Mouse (Mus musculus) kidney, embryonic 16.5 days (tissue): ENCODE data around the gene F11r. TPM values are rescaled to one million over a fixed set of nuclear protein-coding genes. Genes with fewer than 3 reads are reported as not detected.

Source experiments
- ATAC-seq: fragments of 200-750 bp; cut with Nextera tagmentation; 2 replicates; pipeline ENCODE4 v1.8.0; 2017; ENCODE audit warnings: moderate TSS enrichment; ENCODE audit not compliant: low FRiP score, low TSS enrichment
- H3K27ac ChIP-seq: fragments of 300-500 bp; sonication (generic); 2 replicates; pipeline ENCODE4 v1.5.1; 2014; ENCODE audit warnings: low read length
- H3K27me3 ChIP-seq: fragments of 300-500 bp; sonication (generic); 2 replicates; pipeline ENCODE4 v1.6.1; 2014; ENCODE audit warnings: low read length, control low read depth, mixed read lengths; ENCODE audit not compliant: insufficient read depth
- H3K36me3 ChIP-seq: fragments of 300-500 bp; sonication (generic); 2 replicates; pipeline ENCODE4 v1.6.1; 2014; ENCODE audit warnings: low read length, control low read depth, mixed read lengths; ENCODE audit not compliant: insufficient read depth
- H3K4me1 ChIP-seq: fragments of 300-500 bp; sonication (generic); 2 replicates; pipeline ENCODE4 v1.6.1; 2014; ENCODE audit warnings: low read length, control low read depth, mixed read lengths; ENCODE audit not compliant: insufficient read depth
- H3K4me2 ChIP-seq: fragments of 300-500 bp; sonication (generic); replicated peaks from 2 replicates; pipeline ENCODE4 v1.6.1; 2014; ENCODE audit warnings: low read depth, low read length
- H3K4me3 ChIP-seq: fragments of 300-500 bp; sonication (generic); 2 replicates; pipeline ENCODE4 v1.5.1; 2014; ENCODE audit warnings: mild to moderate bottlenecking, low read length
- H3K9ac ChIP-seq: fragments of 300-500 bp; sonication (generic); replicated peaks from 2 replicates; pipeline ENCODE4 v1.6.1; 2014; ENCODE audit warnings: low read length
- H3K9me3 ChIP-seq: fragments of 300-500 bp; sonication (generic); 2 replicates; pipeline ENCODE4 v1.6.1; 2016; ENCODE audit warnings: low read length, control low read depth
- WGBS: fragments of 180-500 bp; shearing (Covaris S2); extraction: QIAGEN DNeasy Blood & Tissue Kit; methylation state at CpG from one replicate; pipeline ENCODE4 v1.1.7; 2014; 5-methylcytosine and 5-hydroxymethylcytosine counted together
- polyA plus RNA-seq: library from polyadenylated mRNA; unstranded; fragments of >200 nt; fragmentation: Nextera tagmentation; extraction: Ambion mirVana; gene quantifications from 2 replicates; pipeline ENCODE4 v1.2.1, GENCODE M21; 2015

Gene F11r
- polyA plus RNA-seq, 1 experiment from 2014 or later, result 156 TPM

DNA sequence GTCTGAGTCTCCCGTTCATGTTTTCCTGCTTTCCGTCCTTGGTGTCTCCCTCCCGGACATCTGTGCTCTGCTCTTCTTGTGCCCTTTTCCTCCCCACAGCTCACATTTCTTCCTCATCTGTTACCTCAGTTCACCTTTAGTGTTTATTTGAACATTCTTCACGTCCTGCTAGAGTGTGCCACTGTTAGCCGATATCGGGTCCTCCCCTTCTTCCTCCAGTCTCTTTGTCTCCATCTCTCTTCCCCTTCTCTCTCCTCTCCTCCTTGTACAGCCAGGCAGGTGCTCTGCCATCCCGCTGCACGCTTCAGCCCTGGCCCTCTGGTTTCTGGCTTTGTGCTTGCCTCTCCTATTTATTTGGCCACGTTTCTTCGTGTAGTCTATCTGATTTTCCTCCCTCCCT, 10.4 kb downstream of the F11r start:
- H3K4me3 ChIP-seq, result no peak overlapping the region

DNA sequence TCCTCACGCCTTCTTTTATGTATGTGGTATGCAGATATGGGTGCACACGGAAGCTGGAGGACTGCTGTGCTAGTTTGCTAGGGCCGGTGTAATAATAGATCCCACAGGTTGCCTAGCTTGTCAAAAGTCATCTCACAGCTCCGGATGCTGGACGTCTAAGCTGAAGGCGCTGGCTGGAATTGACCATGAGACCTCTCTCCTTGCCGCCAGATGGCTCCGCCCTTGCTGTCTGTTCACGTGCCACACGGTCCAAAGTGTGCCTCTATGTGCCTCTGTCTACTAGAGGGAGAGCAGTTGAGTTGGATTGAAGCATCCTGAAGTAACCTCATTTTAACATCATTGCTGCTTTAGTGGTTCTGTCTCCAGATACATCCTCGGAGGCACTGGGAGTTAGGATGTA, 12.7 kb downstream of the F11r start:
- Histone ChIP-seq H3K27me3 (no peaks in the 10 kb centered on the region), H3K27ac (no peak overlapping the region), H3K4me2 (no peak overlapping the region), H3K4me3 (no peak overlapping the region), H3K9me3 (no peaks in the 10 kb centered on the region; the same call in 1 of the 2 replicates), H3K4me1 (peaks cover 19% of the 10 kb centered on the region), H3K9ac (no peak overlapping the region), H3K36me3 (0 out of 2 replicates have a peak, but pooled peaks cover 8% of the 10 kb centered on the region)
- no peak for ATAC-seq
- 84% methylated on average over 11 of the region's 11 CpGs for WGBS

More for the DNA sequence above, 10.4 kb downstream of the F11r start:
- peak overlapping the region; percentile 64 for H3K27ac ChIP-seq
- H3K27me3 ChIP-seq, result no peaks in the 10 kb centered on the region
- peaks cover 16% of the 10 kb centered on the region; the same call in 1 of the 2 replicates for H3K36me3 ChIP-seq
- peak overlapping the region; percentile 39 for H3K4me2 ChIP-seq
- H3K9me3 ChIP-seq, result peaks cover 9% of the 10 kb centered on the region
- ATAC-seq, result peak; percentile 44; the same call in 1 of the 2 replicates
- H3K9ac ChIP-seq, result no peak overlapping the region; the same call in none of the 2 replicates
- 15% methylated on average over 10 of the region's 10 CpGs for WGBS
- peaks cover 20% of the 10 kb centered on the region for H3K4me1 ChIP-seq

DNA sequence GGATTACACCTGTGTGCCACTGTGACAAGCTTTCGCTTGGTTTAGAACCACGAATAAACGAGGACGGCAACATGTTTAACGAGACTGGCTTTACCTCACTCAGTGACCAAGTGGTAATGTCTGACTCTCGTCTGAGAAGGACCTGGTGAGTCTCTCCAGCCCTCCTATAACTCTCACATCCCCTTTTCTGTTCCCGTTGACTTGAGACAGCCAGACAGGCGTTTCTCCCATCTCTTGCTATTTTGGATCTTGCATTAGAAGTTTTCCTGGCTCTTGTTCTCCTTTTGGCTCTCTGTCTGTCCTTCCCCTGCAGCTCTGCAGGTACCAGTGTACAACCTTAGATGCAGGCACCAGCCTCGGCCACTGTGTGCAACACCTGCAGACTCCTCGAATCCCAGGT, 13.7 kb downstream of the F11r start:
- Histone ChIP-seq H3K9me3 (no peaks in the 10 kb centered on the region; the same call in 1 of the 2 replicates), H3K4me2 (no peak overlapping the region), H3K27me3 (no peaks in the 10 kb centered on the region), H3K27ac (no peak overlapping the region), H3K9ac (no peak overlapping the region), H3K4me3 (no peak overlapping the region), H3K36me3 (0 out of 2 replicates have a peak, but pooled peaks cover 3% of the 10 kb centered on the region), H3K4me1 (peaks cover 19% of the 10 kb centered on the region)
- WGBS, result 86% methylated on average over 10 of the region's 10 CpGs
- no peak for ATAC-seq

DNA sequence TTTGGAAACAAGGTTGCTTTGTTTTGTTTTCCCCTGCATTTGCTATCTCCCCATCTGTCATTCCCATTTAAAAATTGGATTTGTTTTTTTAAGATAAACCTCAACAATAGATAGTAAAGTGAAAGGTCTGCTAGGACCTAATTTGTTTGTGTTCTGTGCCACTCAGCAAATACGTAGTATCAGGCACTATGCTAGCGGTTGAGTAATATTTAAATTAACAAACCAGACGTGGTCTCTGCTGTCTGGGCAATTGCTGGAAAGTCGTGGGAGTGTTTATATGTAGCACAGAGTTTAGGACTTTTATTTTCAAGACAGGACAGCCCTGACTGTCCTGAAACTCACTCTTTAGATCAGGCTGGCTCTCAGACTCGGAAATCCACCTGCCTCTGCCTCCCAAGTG, 15.2 kb downstream of the F11r start:
- 65% methylated on average over 5 of the region's 5 CpGs for WGBS
- no peaks in the 10 kb centered on the region for H3K36me3 ChIP-seq
- no peak overlapping the region for H3K27ac ChIP-seq
- ATAC-seq, result no peak
- H3K27me3 ChIP-seq, result no peaks in the 10 kb centered on the region
- no peak overlapping the region for H3K9ac ChIP-seq
- no peaks in the 10 kb centered on the region for H3K9me3 ChIP-seq
- H3K4me3 ChIP-seq, result no peak overlapping the region
- no peak overlapping the region for H3K4me2 ChIP-seq
- peaks cover 7% of the 10 kb centered on the region for H3K4me1 ChIP-seq

DNA sequence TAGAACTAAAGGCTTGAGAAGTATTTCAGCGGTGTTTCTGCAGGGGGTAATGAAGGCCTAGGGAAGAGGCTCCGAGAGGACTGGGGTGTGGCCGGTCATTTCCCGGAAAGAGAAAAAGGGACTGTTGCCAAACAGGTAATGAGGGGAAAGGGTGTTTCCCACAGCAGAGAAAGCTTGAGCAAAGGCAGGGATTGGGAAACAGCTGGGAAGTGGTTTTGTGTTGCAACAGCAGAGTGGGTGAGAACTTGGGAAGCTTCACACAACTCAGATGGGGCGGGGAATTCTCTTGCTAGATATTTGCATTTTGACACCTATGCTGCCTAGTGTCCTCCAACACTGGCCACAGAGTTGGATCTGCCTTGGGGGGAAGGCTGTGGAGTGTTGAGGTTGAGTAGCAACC, 15.6 kb downstream of the F11r start:
- H3K4me1 ChIP-seq, result peaks cover 3% of the 10 kb centered on the region
- no peak overlapping the region for H3K9ac ChIP-seq
- H3K4me3 ChIP-seq, result no peak overlapping the region
- 71% methylated on average over 5 of the region's 5 CpGs for WGBS
- no peak for ATAC-seq
- no peak overlapping the region for H3K27ac ChIP-seq
- H3K9me3 ChIP-seq, result no peaks in the 10 kb centered on the region
- no peaks in the 10 kb centered on the region for H3K27me3 ChIP-seq
- H3K36me3 ChIP-seq, result no peaks in the 10 kb centered on the region
- H3K4me2 ChIP-seq, result no peak overlapping the region

DNA sequence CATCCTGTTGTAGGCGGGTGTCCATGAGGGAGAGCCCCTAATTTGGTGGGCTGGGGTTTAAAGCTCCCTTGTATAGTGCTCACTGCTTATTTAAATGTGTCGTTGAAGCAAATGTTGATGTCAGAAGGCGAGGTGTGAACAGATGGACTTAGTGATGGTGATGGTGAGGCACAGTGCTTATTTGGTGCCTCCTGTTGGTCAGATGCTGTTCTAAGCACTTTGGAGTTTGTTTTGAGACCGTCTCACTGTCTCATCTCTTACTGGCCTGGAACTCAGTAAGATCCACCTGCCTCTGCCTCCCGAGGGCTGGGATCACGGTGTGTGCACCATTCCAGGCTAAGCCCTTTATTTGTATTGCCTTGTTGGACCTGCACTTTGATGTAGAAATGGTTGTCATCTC, 17.6 kb downstream of the F11r start:
- no peaks in the 10 kb centered on the region for H3K36me3 ChIP-seq
- 73% methylated on average over 6 of the region's 6 CpGs for WGBS
- peaks cover 4% of the 10 kb centered on the region for H3K4me1 ChIP-seq
- no peak overlapping the region for H3K4me3 ChIP-seq
- no peak overlapping the region for H3K9ac ChIP-seq
- no peaks in the 10 kb centered on the region for H3K27me3 ChIP-seq
- no peaks in the 10 kb centered on the region for H3K9me3 ChIP-seq
- H3K4me2 ChIP-seq, result no peak overlapping the region
- H3K27ac ChIP-seq, result no peak overlapping the region
- no peak for ATAC-seq

DNA sequence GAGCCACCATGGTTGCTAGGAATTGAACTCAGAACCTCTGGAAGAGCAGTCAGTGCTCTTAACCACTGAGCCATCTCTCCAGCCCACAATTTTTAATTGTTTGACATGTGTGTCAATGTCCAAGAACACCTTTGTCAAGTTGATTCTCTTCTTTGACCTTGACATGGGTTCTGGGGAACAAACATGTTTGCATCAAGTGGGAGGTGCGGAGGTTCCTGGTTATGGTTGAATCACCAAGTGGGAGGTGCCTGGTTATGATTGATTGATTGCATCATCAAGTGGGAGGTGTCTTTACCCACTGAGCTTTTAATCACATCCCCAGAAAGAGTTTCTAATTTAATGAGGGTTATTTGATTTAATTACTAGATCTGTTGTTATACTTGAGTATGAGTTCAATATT, 20.2 kb downstream of the F11r start:
- 97% methylated on average over 1 of the region's 1 CpGs for WGBS

DNA sequence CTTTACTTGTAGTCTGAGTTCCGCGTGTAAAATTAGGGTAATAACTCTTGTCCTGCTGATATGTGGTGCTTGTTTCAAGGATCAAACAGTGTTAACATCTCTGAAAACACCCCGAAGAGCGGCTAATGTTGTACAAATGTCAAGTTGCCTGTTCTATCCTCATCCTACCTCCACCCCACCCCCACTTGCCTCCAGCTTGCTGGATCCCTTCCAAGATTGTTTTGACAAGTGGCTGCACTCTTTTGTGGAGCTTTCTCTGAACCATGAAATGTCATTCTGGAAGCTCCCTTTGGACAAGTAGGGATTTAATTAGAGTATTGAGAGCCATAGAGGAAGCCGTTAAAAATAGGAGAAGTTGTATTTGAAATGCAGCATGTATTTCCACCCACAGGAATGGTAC, 22.5 kb downstream of the F11r start:
- Histone ChIP-seq H3K4me1 (peaks cover 8% of the 10 kb centered on the region), H3K9ac (no peak overlapping the region), H3K36me3 (peaks cover 38% of the 10 kb centered on the region), H3K4me3 (no peak overlapping the region), H3K27ac (no peak overlapping the region), H3K4me2 (no peak overlapping the region), H3K27me3 (no peaks in the 10 kb centered on the region), H3K9me3 (no peaks in the 10 kb centered on the region)
- ATAC-seq, result no peak
- WGBS, result 18% methylated on average over 5 of the region's 5 CpGs

More for the DNA sequence above, 20.2 kb downstream of the F11r start:
- no peak for ATAC-seq
- H3K27me3 ChIP-seq, result no peaks in the 10 kb centered on the region
- no peak overlapping the region for H3K4me3 ChIP-seq
- H3K9me3 ChIP-seq, result no peaks in the 10 kb centered on the region
- H3K9ac ChIP-seq, result no peak overlapping the region
- peaks cover 21% of the 10 kb centered on the region for H3K36me3 ChIP-seq
- peaks cover 8% of the 10 kb centered on the region for H3K4me1 ChIP-seq
- H3K27ac ChIP-seq, result no peak overlapping the region
- no peak overlapping the region for H3K4me2 ChIP-seq

DNA sequence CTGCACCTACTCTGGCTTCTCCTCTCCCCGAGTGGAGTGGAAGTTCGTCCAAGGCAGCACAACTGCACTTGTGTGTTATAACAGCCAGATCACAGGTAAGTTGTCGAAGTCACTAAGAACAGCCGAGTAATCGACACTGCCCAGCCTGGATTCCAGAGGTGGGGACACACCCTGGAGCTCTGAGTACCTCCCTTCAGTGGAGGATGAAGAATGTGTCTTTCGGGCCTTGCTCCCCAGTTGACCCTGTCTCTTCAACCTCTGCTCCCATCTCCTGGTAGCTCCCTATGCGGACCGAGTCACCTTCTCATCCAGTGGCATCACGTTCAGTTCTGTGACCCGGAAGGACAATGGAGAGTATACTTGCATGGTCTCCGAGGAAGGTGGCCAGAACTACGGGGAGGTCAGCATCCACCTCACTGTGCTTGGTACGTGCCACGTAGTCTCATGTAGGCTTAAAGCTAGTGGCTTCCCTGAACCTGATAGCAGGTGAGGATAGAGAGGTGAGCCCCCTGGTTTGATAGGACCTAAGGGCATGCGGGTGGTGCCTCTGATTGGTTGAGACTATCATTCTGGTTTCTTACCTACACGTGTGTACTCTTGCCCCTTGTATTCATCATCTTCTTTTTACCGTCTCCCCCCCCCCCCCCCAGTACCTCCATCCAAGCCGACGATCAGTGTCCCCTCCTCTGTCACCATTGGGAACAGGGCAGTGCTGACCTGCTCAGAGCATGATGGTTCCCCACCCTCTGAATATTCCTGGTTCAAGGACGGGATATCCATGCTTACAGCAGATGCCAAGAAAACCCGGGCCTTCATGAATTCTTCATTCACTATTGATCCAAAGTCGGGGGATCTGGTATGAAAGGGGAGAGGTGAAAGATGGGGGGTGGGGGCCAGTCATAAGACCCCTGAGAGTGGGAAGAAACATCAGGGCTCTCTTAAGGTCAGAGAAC, 23.5 kb downstream of the F11r start:
- WGBS, result 92% methylated on average over 21 of the region's 22 CpGs
- no peak overlapping the region for H3K4me3 ChIP-seq
- H3K36me3 ChIP-seq, result peaks cover 42% of the 10 kb centered on the region
- ATAC-seq, result 0 out of 2 replicates have a peak, but pooled peaks have one; percentile 60
- H3K4me2 ChIP-seq, result no peak overlapping the region
- peaks cover 8% of the 10 kb centered on the region for H3K4me1 ChIP-seq
- H3K27me3 ChIP-seq, result no peaks in the 10 kb centered on the region
- no peak overlapping the region for H3K27ac ChIP-seq
- H3K9me3 ChIP-seq, result no peaks in the 10 kb centered on the region
- no peak overlapping the region for H3K9ac ChIP-seq

DNA sequence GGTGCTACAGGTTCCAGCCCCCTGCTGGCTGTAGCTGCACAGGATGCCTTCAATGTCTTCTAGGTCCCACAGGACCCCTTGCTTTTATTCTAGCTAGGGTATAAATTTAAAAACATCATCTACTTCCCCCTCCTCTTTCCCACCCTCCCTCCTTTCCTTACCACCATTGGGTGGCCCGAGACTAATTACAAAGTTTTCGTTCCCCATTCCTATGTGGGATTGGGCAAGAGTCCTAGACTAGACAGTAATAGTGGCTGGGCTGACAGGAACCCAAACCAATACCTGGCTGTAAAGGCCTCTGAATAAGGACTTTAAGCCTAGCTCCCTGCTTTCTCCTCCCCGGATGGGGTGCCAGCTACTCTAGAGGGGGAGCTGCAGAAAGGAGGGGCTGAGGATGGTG, 25.8 kb downstream of the F11r start:
- Histone ChIP-seq H3K9me3 (no peaks in the 10 kb centered on the region), H3K4me2 (no peak overlapping the region), H3K4me3 (no peak overlapping the region), H3K36me3 (peaks cover 42% of the 10 kb centered on the region), H3K9ac (no peak overlapping the region), H3K4me1 (peaks cover 8% of the 10 kb centered on the region), H3K27me3 (no peaks in the 10 kb centered on the region), H3K27ac (no peak overlapping the region)
- 96% methylated on average over 3 of the region's 3 CpGs for WGBS
- no peak for ATAC-seq
